8 mouse cellular contexts compared by ENCODE assay signal in genomic region chr10:70097911-70098569, GRCm38 (mm10). TPM values are rescaled to one million over a fixed set of nuclear protein-coding genes. Genes with fewer than 3 reads are reported as not detected.
DNase-seq lines count a peak whose midpoint lies in the region; ATAC-seq and TF ChIP-seq lines count a peak whose summit lies in the region.

No protein-coding gene starts in this region.

- H3K27me3 ChIP-seq in E14TG2a.4 (ENCODE audit: insufficient read depth, low read length): no peaks in the 10 kb centered on the region
- H3K27me3 ChIP-seq in lung, postnatal 0 days (replicated peaks; ENCODE audit: insufficient read depth, low read length): no peaks in the 10 kb centered on the region

- H3K4me3 ChIP-seq in E14TG2a.4 (replicated peaks; ENCODE audit: low read length): peak overlapping the region; percentile 94
- peak overlapping the region; percentile 95 for H3K4me3 ChIP-seq in lung, postnatal 0 days (ENCODE audit: low read depth, low read length)

- peak; percentile 51 for ATAC-seq in frontal cortex, adult (ENCODE audit: low TSS enrichment)
- peak; percentile 45 for ATAC-seq in lung, postnatal 0 days

- H3K4me1 ChIP-seq in E14TG2a.4 (replicated peaks; ENCODE audit: low read depth, low read length): peaks cover 72% of the 10 kb centered on the region
- H3K4me1 ChIP-seq in lung, postnatal 0 days (ENCODE audit: insufficient read depth, low read depth, low read length): peaks cover 16% of the 10 kb centered on the region

- DNase-seq in cerebellum, adult 18-20 months: peak; percentile 58 to 62
- DNase-seq in heart, postnatal 4 days: peak; percentile 76
- DNase-seq in layer of hippocampus, postnatal 14 days (ENCODE audit: low spot score in 2 of 2): peak; percentile 56 to 85
- DNase-seq in lung, postnatal 0 days (ENCODE audit: low spot score): peak; percentile 80
- DNase-seq in retina, embryonic 14.5 days (ENCODE audit: low spot score): peak; percentile 46
- peak; percentile 59 for DNase-seq in thymus, postnatal 4 days

- H3K36me3 ChIP-seq in E14TG2a.4 (ENCODE audit: insufficient read depth, low read length): peaks cover 20% of the 10 kb centered on the region
- no peaks in the 10 kb centered on the region for H3K36me3 ChIP-seq in lung, postnatal 0 days (ENCODE audit: insufficient read depth, low read length)

- peak overlapping the region; percentile 90 for H3K27ac ChIP-seq in lung, postnatal 0 days (ENCODE audit: low read length)

- TF ChIP-seq CTCF in E14TG2a.4 (conservative IDR thresholded peaks at IDR 0.05; ENCODE audit: low read length): no peak
- no peak for TF ChIP-seq CTCF in lung, postnatal 0 days (IDR thresholded peaks at IDR 0.05)

- H3K9me3 ChIP-seq in E14TG2a.4 (ENCODE audit: low read length): no peaks in the 10 kb centered on the region
- H3K9me3 ChIP-seq in lung, postnatal 0 days (ENCODE audit: low read length): no peaks in the 10 kb centered on the region

- H3K4me2 ChIP-seq in lung, postnatal 0 days (replicated peaks; ENCODE audit: low read depth, low read length): peak overlapping the region; percentile 85

- peak overlapping the region; percentile 82 for H3K9ac ChIP-seq in lung, postnatal 0 days (replicated peaks; ENCODE audit: low read depth)

- 1% methylated on average over 29 of the region's 29 CpGs for WGBS in lung, postnatal 0 days

- no peak for TF ChIP-seq EP300 in lung, postnatal 0 days (IDR thresholded peaks at IDR 0.05)

RNA-seq across cellular contexts. Expression of gene Ccdc6, which starts 1.1 kb away (rescaled TPM):
- total RNA-seq in heart, postnatal 4 days (2021): 10 to 100 TPM; 34.9 to 35.9 TPM
- total RNA-seq in layer of hippocampus, postnatal 14 days (2021): 10 to 100 TPM; 65.7 to 66.3 TPM
- polyA plus RNA-seq in lung, postnatal 0 days (2015; fragmentation: Nextera tagmentation; extraction: Ambion mirVana): 10.7 and 11.3 TPM in 2 replicates

Comparison
In these comparisons a context has a peak if more than half of its experiments do, and no peak if none do; other contexts are left out.
1. Peak in every context shown above with its lines: DNase-seq, ATAC-seq, H3K4me3 ChIP-seq and H3K27ac ChIP-seq.